Mouse (Mus musculus) ES-E14 (cell line): Measurements from ENCODE around the gene Metrnl. TPM values are rescaled to one million over a fixed set of nuclear protein-coding genes. Genes with fewer than 3 reads are reported as not detected.

ENCODE experiments used
- DNase-seq: peaks from one replicate; pipeline ENCODE4 v3.0.0-alpha.2; 2013; ENCODE audit warnings: low read depth, low spot score
- H3K27ac ChIP-seq: 2 replicates; pipeline ENCODE4 v1.5.1; 2012; ENCODE audit warnings: low read depth, mild to moderate bottlenecking, low read length, moderate library complexity, mixed read lengths; ENCODE audit not compliant: poor library complexity, insufficient read depth, severe bottlenecking
- H3K36me3 ChIP-seq: 2 replicates; pipeline ENCODE4 v1.6.1; 2012; ENCODE audit warnings: mild to moderate bottlenecking, low read length, moderate library complexity, mixed read lengths; ENCODE audit not compliant: control insufficient read depth, poor library complexity, insufficient read depth, severe bottlenecking
- H3K4me1 ChIP-seq, 2 experiments: fragments of 150-350 bp in 1 of 2; sonication (generic) in 1 of 2; 2 replicates each; pipeline ENCODE4 v1.6.1; 2012; ENCODE audit warnings: low read length in 2 of 2, mild to moderate bottlenecking in 1 of 2, mixed read lengths in 1 of 2; ENCODE audit not compliant: control insufficient read depth in 2 of 2, insufficient read depth in 2 of 2, poor library complexity in 1 of 2
- H3K4me3 ChIP-seq, 2 experiments: fragments of 150-350 bp in 1 of 2; sonication (generic) in 1 of 2; 2 replicates each; pipeline ENCODE4 v1.5.1; 2012; ENCODE audit warnings: low read length in 2 of 2, low read depth in 1 of 2, mild to moderate bottlenecking in 1 of 2, mixed read lengths in 1 of 2; ENCODE audit not compliant: insufficient read depth in 1 of 2, poor library complexity in 1 of 2, severe bottlenecking in 1 of 2
- H3K9ac ChIP-seq: 2 replicates; pipeline ENCODE4 v1.6.1; 2012; ENCODE audit warnings: low read depth, mild to moderate bottlenecking, low read length, mixed read lengths; ENCODE audit not compliant: poor library complexity, insufficient read depth, severe bottlenecking
- H3K9me3 ChIP-seq: fragments of 150-350 bp; sonication (generic); 2 replicates; pipeline ENCODE4 v1.6.1; 2012; ENCODE audit warnings: low read depth, mild to moderate bottlenecking, low read length; ENCODE audit not compliant: control insufficient read depth, insufficient read depth
- CHD2 ChIP-seq: IDR thresholded peaks from 2 replicates; pipeline ENCODE4 v1.6.1; 2014; ENCODE audit warnings: mild to moderate bottlenecking, low read depth, low read length, inconsistent platforms
- HCFC1 ChIP-seq: IDR thresholded peaks from 2 replicates; pipeline ENCODE4 v1.6.1; 2012; ENCODE audit warnings: low read length, inconsistent platforms, borderline replicate concordance; ENCODE audit not compliant: insufficient read depth
- MAFK ChIP-seq: IDR thresholded peaks from 2 replicates; pipeline ENCODE4 v1.6.1; 2014; ENCODE audit warnings: mild to moderate bottlenecking, low read depth, low read length, inconsistent platforms; ENCODE audit not compliant: insufficient read depth
- ZC3H11A ChIP-seq: IDR thresholded peaks from 2 replicates; pipeline ENCODE4 v1.6.1; 2012; ENCODE audit warnings: low read depth, mild to moderate bottlenecking, inconsistent platforms, low read length, borderline replicate concordance
- ZNF384 ChIP-seq: IDR thresholded peaks from 2 replicates; pipeline ENCODE4 v1.6.1; 2012; ENCODE audit warnings: low read depth, low read length, inconsistent platforms
- in situ Hi-C, 2 experiments: fragments of 600-800 bp; cut with MboI; formaldehyde crosslinking; loops; one replicate each; pipeline ENCODE4 v1.15.1; 2025; ENCODE audit warnings: low sequenced_read_pairs in 2 of 2, inconsistent platforms in 1 of 2; ENCODE audit not compliant: unreplicated experiment in 2 of 2
- total RNA-seq: library from RNA; depleted of rRNA; stranded (reverse); fragments of 300-350 nt; gene quantifications from 2 replicates; pipeline ENCODE4 v1.2.3, GENCODE M21; 2012; rRNA removed

Metrnl gene
- total RNA-seq, 1 experiment = 13.0 TPM

DNA sequence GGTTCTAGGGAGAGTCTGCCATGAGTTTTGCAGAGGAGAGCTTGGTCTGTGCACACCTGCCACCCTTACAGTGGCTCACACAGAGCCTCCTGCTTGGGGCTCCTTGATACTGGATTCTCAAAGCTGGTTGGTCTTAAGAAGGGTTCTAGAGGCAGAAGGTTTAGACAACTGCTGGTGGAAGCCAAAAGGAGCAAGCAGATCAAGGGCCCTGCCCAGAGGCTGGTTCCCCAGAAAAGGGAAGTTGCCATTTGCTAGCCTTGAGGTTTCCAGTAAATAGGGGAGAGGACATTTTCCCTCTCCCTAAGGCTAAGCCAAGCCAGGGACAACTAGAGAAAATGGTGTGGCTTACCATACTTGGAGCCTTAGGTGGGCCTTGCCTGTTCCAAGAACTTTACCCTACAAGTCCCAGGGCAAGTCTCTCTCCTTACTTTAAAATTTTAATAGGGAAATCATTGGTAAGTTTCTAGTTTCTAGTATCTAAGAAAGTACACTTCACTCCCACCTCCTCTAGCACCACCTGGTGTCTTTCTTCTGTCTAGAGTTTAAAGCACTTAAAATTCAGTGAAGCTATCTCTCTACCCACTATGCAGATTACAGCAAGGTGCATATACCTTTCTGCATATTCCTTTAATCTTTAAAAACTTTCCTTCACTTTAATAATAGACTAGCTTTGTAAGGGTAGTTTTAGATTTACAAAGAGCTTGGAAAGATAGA is 42.7 kb downstream of the Metrnl start:
- Histone ChIP-seq H3K4me1 (no peaks in the 10 kb centered on the region), H3K9ac (no peak overlapping the region), H3K9me3 (no peaks in the 10 kb centered on the region), H3K27ac (no peak overlapping the region), H3K4me3 (no peak overlapping the region), H3K36me3 (no peaks in the 10 kb centered on the region)
- in situ Hi-C loops = no loop called here
- no peak for TF ChIP-seq MAFK
- TF ChIP-seq HCFC1 = no peak
- TF ChIP-seq ZC3H11A = no peak
- TF ChIP-seq CHD2 = no peak
- TF ChIP-seq ZNF384 = no peak
- DNase-seq = no peak

DNA sequence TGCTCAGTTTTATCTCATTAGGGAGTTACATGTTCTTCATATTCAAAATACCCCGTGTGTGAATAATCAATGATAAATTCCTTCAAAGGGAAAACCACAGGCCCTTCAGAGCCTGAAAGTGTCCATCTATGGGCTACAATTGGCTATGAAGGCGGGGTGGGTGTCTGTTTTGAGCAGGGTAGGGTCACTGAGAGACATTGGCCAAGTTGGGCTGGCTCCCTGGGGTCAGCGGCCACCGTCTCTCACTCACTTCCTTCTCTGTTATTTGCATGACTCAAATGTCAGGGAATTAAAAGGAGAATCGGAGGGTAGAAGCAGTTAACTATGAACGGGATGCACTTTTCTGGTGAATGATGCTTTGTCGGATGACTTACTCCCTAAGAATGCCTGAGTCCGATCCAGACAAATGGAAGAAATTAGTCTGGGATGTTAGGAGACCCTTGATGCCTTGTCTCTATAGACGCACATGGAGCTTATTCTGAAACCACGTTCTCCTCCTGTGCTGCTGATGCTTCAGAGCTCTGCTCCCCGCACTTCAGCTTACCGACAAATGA is 45.7 kb downstream of the Metrnl start:
- no peak overlapping the region for H3K27ac ChIP-seq
- no peak for DNase-seq
- no peak for TF ChIP-seq ZNF384
- no peaks in the 10 kb centered on the region for H3K4me1 ChIP-seq
- no peaks in the 10 kb centered on the region for H3K9me3 ChIP-seq
- no peak overlapping the region for H3K4me3 ChIP-seq
- no peaks in the 10 kb centered on the region for H3K36me3 ChIP-seq
- in situ Hi-C loops = no loop called here
- H3K9ac ChIP-seq = no peak overlapping the region

DNA sequence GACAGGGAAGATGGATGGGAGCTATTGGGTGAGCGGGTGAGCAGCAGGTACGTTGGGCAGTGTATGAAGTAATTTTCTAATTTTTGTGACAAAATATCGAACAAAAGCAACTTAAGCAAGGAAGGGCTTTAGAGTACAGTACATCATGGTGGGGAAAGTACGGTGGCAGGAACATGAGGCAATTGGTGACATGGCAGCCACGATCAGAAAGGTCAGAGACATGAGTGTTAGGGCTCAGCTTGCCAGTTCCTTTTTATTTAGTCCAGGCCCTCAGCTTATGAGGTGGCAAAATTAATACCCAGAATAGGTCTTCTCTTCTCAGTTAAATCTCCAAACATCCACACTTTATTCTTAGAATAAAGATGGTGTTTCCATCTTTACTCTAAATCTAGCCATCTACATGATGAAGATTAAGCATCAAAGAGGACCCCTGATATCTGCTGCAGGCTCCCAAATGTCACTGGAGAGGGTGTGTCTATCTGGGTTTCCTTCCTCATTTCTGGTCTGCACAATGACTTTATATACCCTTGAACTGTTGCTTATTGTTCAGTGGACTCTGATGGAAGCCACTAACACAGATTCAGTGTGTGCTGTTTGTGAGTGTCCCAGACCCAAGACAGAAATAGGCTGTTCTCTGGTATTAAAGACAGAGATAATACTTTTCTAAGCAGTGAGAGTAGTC is 46.8 kb downstream of the Metrnl start:
- Histone ChIP-seq H3K4me3 (no peak overlapping the region), H3K4me1 (no peaks in the 10 kb centered on the region), H3K9me3 (no peaks in the 10 kb centered on the region), H3K36me3 (no peaks in the 10 kb centered on the region), H3K27ac (no peak overlapping the region), H3K9ac (no peak overlapping the region)
- no peak for DNase-seq
- TF ChIP-seq ZC3H11A (no peak), ZNF384 (no peak), MAFK (no peak), HCFC1 (no peak), CHD2 (no peak)
- in situ Hi-C loops = no loop called here

Other genes starting within 250 kb of the Metrnl start
- gene Tbcd, start 249.6 kb upstream of the Metrnl start, total RNA-seq = 68.6 and 70.6 TPM in 2 replicates
- 1.5 and 2.2 TPM in 2 replicates for gene Zfp750, start 182.2 kb upstream of the Metrnl start, total RNA-seq
- gene B3gntl1, start 28.4 kb upstream of the Metrnl start, total RNA-seq = 13.2 and 17.6 TPM in 2 replicates
- gene Ptchd3, start 128.7 kb downstream of the Metrnl start, total RNA-seq = 0.58 and 0.95 TPM in 2 replicates